Mouse (Mus musculus) mesoderm, embryonic 11.5 days (tissue): Measurements from ENCODE around the gene Fkbpl.

Experiments used
- DNase-seq: peaks from one replicate; pipeline ENCODE4 v3.0.0-alpha.2; 2012; ENCODE audit warnings: low read depth, low spot score

The Fkbpl gene

DNA sequence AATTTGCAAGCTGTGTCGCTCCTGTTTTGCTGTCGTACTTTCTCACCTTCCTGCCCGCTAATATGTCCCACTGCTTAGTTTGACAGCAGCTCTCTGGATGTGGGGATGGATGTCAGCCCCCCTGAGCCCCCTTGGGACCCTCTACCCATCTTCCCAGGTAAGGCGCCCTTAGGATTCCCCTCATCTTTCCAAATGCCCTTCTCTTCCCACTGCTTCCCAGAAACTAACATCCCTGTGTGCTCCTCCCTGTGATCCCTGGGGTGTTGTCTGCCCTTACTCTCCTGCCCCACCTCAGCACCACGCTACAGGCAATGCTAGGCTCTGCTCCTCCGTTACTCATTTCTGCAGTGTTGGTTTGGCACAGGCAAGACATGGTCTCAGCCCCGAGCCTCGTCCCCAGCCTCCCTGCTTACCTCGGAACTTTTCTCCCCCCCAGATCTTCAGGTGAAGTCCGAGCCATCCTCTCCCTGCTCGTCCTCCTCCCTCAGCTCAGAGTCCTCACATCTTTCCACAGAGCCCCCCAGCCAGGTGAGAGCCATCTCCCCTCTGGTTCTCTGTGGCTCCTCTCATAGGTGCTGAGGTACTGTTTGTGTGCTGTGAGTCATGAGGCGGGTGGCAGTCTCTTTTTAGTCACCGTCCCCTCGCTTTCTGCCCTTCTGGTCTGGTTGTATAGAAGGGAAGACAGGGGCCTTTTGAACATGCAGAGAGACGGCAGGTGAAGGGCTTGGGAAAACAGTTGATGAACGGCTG is 3.8 kb downstream of the Fkbpl start:
- DNase-seq = no peak

DNA sequence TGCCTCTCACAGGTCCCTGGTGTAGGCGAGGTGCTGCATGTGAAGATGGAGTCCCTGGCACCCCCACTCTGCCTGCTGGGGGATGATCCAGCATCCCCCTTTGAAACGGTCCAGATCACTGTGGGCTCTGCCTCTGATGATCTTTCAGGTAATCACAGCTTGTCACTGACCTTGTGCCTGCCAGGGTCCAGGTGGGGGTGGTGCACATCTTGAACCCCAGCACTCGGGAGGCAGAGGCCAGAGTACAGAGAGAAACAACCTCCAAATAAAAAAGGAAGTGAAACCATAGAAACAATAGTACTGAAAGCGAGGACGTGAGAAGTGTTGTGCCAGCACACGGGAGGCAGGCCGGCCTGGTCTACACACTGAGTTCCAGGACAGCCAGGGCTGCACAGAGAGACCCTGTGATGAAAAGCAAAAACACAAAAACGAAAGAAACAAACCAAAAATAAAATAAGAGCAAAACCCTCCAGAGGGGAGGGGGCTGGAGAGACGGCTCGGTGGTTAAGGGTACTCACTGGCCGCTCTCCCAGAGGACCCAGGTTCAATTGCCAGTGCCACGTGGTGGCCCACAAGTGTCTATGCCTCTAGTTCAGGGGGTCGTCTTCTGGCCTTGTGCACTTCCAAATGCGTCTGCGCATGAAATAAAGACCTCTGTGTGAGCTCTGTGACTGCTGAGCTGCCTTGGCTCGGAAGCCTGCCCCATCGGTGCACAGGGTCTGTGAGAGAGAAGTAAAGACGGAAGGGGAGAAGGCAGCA is 4.7 kb downstream of the Fkbpl start:
- no peak for DNase-seq

DNA sequence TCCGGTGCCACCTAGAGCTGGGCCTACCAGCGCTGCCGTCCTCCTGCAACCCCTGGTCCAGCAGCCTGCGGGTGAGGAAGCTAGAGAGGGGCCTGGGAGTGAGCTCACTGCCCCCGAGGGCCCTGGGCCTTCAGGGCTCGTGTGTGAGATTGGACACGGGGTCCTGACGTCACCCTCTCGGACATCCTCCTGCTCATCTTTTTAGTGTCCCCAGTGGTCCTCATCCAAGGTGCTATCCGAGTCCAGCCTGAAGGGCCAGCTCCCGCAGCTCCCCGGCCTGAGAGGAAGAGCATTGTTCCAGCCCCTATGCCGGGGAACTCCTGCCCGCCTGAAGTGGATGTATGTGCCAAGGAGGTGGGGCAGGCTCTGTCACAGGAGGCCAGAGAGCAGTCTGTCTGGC is 6.2 kb downstream of the Fkbpl start:
- no peak for DNase-seq

DNA sequence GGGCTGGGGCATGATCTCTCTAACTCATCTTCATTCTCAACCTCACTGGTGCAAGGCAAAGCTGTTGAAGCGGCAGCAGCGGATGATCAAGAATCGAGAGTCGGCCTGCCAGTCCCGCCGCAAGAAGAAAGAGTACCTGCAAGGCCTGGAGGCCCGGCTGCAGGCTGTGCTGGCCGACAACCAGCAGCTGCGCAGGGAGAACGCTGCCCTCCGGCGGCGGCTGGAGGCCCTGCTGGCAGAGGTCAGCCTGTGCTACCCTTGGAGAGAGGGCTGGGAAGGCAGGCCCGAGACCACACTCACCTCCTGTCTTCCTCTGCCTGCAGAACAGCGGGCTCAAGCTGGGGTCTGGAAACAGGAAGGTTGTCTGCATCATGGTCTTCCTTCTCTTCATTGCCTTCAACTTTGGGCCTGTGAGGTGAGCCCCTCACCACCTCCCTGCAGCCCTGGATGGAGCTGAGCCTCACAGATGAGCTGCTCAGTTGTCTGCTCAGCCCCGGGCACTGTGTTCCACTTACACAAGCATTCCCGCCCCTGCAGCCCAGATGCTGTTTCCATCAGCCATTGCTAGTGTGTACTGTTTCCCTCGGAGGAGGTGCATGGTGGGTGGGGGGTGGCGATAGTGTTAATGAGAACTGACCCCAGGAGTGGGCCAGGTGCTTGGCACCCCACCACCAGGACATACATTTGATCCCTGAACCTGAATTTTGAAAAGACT is 7.1 kb downstream of the Fkbpl start:
- no peak for DNase-seq

DNA sequence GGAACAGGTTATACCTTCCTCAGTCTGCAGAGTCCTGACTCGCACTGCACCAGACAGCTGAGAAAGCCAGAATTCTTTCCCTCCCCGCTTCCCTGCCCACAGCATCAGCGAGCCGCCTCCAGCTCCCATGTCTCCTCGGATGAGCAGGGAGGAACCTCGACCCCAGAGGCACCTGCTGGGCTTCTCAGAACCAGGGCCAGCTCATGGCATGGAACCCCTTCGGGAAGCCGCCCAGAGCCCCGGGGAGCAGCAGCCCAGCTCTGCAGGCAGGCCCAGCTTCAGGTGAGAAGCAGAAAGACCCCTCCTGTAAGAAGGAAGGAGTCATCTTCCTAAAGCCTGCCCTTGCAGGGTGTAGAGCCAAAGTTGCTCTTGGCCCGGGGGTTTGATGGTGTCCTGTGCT is 8.0 kb downstream of the Fkbpl start:
- no peak for DNase-seq

DNA sequence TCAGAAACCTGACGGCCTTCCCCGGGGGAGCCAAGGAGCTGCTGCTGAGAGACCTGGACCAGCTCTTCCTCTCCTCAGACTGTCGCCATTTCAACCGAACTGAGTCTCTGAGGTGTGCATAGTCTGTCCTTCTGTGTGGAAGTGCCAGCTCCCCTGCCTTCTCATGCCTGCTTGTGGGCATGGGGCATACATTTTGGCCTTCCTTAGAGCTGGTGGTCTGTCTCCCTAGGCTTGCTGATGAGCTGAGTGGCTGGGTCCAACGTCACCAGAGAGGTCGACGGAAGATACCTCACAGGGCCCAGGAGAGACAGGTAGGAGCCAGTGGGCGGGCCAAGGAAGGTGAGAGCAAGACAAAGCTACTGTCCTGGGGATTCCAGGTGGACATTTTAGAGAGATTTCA is 8.4 kb downstream of the Fkbpl start:
- DNase-seq = no peak

DNA sequence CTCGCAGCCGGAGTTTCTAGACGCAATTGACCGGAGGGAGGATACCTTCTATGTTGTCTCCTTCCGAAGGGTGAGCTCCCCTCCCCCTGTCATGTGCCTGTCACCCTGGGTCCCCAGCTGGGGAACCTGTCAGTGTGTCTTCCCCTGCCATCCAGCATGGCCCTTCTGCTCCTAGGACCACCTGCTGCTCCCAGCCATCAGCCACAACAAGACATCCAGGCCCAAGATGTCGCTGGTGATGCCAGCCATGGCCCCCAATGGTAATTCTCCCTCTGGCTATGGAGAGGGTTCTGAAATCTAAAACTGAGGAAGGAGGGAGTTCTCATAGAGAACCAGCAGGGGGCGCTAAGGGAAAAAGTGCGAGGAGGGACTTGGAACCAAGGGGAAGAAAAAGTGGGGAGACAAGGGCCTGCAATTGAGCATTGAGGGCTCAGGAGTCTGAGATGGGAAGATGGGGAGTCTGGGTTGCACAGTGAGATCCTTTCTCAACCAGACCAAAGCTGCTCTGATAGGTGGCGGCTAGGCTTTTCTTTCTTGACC is 9.3 kb downstream of the Fkbpl start:
- peak; percentile 67 for DNase-seq

DNA sequence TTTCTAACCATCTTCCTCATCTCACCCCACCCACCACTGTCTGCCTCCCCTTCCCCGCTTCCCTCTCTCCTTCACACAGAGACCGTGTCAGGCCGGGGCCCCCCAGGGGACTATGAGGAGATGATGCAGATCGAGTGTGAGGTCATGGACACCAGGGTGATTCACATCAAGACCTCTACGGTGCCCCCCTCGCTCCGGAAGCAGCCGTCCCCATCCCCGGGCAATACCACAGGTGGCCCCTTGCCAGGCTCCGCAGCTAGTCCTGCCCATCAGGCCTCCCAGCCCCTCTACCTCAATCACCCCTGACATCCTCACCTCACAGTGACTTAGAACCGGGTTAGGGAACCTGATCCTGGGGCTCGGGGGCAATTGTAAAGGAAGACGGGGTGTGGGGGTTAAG is 9.8 kb downstream of the Fkbpl start:
- no peak for DNase-seq

DNA sequence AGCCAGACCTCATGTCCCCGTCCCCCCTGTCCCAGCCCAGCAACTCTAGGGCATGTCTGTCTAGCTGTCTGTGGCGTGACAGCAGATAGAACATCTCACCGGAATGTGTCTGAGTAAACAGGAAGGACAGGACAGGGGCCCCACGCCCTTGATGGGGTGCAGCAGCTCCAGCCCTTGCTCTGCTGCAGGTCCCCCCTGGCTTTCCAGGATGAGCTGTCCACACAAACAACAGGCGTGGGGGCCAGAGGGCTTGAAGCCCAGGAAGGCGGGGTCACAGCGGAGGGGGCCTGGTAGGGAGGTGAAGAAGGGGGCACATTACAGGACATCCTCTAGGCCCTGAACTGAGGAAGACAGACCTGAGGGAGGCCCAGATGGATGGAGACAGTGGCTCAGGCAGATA is 10.6 kb downstream of the Fkbpl start:
- no peak for DNase-seq

DNA sequence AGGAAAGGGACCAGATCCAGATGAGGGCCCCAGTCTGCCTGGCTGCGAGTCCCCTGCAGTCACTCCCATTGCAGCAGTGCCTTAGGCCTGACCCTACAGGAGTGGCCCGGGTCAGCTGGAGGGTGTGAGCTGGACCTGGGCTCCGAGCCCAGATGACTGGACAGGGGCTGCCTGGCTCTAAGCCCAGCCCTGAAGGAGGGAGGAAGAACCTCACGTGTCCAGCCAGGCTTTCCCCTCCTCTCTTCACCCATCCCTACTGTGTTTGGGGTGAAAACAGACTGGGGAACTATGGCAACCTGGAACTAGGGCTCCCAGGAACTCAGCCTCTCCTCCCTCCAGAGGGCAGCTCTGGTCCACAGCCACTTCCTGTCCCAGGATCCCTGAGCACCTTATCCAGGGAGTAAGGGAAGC is 11.0 kb downstream of the Fkbpl start:
- DNase-seq = no peak

DNA sequence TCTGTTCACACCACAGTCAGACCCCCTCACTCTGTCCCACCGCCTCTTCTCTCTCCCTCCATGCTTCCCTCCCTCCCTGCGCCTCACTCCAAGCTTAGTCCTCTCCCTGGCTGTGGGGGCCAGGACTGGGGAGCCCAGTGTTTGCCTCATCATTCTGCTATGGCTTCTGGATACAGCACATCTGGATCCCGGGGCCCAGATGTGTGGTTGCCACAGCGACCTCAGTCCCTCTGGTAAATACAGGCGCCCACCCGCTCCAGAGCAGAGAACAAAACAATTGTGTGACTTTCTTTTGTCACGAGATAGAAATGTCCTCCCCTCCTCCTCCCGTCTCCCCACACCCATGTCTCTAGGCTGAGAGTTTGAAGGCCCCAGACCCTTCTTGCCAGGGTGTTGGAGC is 12.1 kb downstream of the Fkbpl start:
- DNase-seq = no peak

DNA sequence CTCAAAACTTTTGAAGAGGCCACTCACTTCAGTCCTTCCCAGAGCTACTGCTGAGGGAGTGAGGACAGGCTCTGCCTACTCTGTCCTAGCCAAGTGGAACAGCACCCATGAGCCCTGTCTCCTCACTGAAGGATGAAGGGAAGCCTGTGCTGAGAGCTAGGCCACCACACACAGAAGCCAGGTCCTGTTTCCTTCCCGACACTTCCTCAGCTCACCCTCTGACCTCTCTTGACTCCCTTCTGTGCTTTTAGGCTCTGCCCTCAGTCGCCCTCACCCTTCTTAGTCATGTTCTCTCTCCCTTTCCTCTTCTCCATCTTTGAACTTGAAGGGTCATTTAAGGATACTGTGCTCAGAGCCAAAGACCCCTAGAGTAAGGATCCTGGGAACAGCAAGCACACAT is 12.7 kb downstream of the Fkbpl start:
- DNase-seq = no peak

DNA sequence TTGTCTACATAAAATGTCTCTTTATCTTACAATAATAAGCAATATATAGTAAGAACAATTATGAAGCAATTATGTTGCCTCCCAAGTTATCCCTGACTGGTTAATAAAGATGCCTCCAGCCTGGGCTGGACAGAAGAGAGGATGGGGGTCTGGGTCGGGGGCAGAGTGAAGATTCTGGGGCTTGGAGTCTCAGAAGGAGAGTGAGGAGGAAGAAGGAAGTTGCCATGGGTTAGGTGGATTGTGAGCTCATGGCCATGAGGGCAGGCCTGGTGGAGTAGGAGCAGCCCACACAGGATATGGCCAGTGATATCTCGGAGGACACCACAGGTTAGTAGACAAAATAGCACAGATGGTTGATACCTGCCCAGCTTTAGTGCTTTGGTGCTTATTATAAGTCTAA is 13.6 kb downstream of the Fkbpl start:
- no peak for DNase-seq

DNA sequence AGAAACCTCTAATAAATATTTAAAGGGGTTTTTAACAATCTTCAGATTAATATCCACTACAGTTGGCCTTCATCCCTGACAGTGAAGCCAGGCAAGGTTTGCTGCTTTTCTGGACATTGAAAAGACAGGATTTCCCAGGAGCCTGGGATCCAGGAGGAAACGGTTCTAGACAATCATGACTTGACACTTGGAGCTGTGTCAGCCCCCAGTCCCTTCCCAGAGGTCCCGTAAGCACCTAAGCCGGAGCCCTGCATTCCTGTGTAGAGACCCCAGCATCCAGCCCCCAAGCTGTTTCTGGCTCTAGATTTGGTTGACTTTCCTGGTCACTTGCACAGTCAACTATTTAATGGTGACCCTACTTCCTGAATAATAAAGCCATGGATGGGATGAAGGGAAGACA is 14.0 kb downstream of the Fkbpl start:
- no peak for DNase-seq

DNA sequence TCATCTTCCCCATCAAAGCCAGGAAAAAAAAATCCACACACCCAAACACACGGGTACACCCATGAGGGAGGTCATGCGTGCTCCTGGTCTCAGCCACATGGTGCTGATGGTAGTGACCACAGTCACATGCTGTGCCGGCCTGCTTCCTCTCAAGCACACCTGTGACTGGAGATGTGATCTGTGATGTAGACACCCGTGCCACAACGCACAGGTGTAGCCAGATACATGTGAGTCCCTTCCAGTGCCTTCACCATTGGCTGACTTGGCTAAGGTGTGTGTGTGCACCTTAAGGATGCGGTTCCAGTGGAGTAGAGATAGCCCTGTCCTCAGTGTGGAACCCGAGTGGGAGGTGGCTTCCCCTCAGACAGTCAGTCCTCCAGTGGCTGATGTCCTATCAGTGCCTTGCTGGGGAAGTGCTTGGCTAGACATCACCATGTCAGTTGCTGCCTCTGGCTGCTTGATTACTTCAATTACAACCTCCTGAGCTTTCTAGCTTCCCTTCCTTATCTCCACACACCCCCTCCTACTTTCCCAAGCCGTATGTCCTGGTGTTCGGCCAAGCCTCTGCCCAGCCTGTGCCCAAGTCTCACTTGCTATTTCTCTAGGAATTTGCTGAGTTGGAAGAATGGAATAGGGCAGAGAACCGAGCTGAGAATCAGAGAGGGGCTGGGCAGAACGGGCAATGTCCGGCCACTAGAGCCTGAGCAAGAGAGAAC is 14.8 kb downstream of the Fkbpl start:
- no peak for DNase-seq

DNA sequence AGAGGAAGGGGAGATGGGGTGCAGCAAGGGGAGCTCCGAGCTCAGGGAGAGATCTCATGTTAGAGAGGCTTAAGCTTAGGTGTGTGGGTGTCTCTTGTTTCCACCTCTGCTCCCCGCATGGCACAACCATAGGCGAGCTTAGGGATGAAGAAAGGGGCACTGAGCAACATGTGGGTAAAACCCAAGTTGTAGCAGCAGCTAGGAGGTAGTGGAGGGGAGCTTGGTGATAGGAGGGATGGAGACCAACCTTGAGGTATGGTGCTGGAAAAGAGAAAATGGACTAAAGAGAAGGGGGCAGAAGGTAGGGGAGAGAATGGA is 15.3 kb downstream of the Fkbpl start:
- no peak for DNase-seq

DNA sequence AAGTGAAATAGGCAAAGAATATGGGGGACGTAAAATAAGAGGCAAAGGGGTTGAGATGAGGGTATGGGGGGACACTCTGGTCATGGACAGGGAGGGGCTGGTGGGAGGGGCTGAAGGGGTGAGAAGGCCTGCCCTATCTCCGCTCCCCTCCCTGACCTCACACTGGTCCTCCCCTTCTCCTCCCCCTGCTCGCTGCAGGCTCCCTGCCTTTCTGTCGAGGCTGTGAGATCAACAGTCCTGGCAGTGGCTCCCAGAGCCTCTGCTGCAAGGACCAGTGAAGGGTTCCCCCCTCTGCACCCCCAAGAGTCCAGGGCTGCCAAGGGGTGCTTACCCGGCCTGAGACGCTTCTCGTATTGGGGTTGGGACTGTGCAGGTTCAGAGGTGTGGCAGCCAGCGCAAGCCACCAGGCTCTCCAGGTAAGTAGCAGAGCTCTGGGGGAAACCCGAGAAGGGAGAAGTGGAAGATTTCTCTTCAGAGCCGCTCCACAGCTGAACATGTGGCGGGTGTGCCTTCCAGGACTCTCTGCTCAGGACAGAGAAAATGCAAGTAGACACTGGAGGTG is 15.8 kb downstream of the Fkbpl start:
- DNase-seq = no peak

DNA sequence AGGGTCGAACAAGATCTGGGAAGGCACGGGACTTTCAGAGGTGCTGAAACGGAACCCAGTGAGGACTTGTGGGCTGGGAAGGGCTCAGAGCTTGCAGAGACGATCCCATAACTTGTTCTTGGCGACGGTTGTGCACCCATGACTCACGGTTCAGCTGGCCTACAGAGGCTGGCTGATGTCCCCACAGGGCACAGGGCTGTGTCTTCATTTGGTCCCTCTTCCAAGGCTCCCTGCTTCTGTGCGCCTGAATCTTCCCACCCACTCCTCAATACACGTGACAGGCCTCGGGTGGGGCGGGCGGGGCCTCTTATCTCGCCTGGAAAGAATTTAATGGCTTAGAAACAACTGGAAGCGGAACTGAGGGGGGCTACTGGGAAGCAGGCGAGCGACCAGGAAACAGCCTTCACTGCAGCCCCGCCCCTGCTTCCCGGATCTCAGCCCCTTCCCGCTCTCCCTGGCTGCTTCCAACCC is 16.6 kb downstream of the Fkbpl start:
- no peak for DNase-seq

DNA sequence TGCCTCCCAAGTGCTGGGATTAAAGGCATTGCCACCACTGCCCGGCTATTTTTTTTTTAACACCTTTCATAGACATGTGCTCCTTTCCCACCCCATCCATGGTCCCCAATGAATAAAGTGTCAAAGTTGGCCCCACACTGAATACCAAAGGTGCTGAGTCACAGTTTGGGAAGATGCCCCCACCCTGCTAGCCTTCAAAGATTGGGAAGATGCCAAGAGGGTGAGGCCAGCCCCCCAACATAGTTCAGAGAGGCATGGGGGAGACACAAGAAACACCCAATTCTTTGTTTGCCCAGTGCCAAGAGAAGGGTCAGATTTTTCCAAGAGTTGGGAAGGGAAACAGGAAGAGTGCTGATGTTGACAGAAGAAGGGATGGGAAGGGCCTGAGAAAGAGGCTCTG is 17.9 kb downstream of the Fkbpl start:
- DNase-seq = no peak

DNA sequence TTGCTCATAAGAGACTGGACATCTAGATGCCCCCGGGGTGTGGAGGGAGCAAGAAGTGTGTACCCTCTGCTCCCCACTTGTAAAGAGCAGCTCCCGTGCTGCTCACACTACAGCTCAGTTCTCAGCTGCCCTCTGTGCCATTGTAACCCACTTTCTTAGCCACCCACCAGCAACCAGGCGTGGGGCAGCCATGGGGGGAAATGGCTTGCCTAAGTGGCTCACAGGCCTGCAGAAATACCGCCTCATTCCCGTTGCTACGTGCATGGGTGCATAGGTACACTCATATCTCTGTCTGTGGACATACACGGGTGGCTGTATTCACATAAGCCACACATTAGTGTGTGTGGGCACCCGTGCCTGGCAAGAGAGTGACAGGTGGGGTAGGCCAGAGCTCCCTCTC is 18.4 kb downstream of the Fkbpl start:
- DNase-seq = no peak

DNA sequence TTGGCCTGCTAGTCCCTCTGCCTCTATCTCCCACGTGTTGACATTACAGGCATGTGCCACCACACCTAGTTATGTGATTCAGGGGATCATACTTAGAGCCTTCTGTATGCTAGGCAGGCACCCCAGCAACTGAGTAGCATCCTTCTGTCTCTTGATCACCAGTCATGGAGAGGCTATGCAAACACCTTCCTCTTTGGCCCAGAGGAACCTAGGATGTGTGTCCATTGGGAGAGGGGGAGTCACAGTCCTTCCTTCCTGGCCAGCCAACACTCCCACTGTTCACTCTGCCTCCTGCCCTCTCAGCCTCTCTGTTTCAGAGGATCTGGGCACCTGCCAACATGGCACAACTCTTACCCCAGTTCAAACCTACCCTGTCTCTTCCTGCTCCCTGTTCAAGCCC is 19.0 kb downstream of the Fkbpl start:
- no peak for DNase-seq

DNA sequence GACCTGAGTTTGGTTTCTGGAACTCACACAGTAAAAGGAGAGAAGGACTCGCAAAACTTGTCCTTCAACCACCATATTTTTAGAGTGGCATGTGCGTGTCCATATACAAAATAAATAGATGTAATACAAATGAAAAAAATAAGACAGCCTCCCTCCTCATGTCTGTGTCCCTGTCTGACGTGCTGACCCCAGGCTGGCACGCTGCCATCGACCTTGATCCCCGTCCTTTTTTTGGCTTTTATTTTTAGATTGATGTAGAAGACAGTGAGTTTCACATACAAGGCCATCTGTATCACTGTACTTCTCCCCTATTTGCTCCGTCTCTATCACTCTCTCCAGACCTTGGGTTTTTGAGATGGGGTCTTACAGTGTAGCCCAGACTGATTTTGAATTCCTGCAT is 19.9 kb downstream of the Fkbpl start:
- DNase-seq = no peak
